Mouse (Mus musculus) ES-E14 (cell line): Measurements from ENCODE around the gene Fcrlb. TPM values are rescaled to one million over a fixed set of nuclear protein-coding genes. Genes with fewer than 3 reads are reported as not detected.

Source experiments
- DNase-seq: peaks from one replicate; pipeline ENCODE4 v3.0.0-alpha.2; 2013; ENCODE audit warnings: low read depth, low spot score
- H3K27ac ChIP-seq: 2 replicates; pipeline ENCODE4 v1.5.1; 2012; ENCODE audit warnings: low read depth, mild to moderate bottlenecking, low read length, moderate library complexity, mixed read lengths; ENCODE audit not compliant: poor library complexity, insufficient read depth, severe bottlenecking
- H3K36me3 ChIP-seq: 2 replicates; pipeline ENCODE4 v1.6.1; 2012; ENCODE audit warnings: mild to moderate bottlenecking, low read length, moderate library complexity, mixed read lengths; ENCODE audit not compliant: control insufficient read depth, poor library complexity, insufficient read depth, severe bottlenecking
- H3K4me1 ChIP-seq, 2 experiments: fragments of 150-350 bp in 1 of 2; sonication (generic) in 1 of 2; 2 replicates each; pipeline ENCODE4 v1.6.1; 2012; ENCODE audit warnings: low read length in 2 of 2, mild to moderate bottlenecking in 1 of 2, mixed read lengths in 1 of 2; ENCODE audit not compliant: control insufficient read depth in 2 of 2, insufficient read depth in 2 of 2, poor library complexity in 1 of 2
- H3K4me3 ChIP-seq, 2 experiments: fragments of 150-350 bp in 1 of 2; sonication (generic) in 1 of 2; 2 replicates each; pipeline ENCODE4 v1.5.1; 2012; ENCODE audit warnings: low read length in 2 of 2, low read depth in 1 of 2, mild to moderate bottlenecking in 1 of 2, mixed read lengths in 1 of 2; ENCODE audit not compliant: insufficient read depth in 1 of 2, poor library complexity in 1 of 2, severe bottlenecking in 1 of 2
- H3K9ac ChIP-seq: 2 replicates; pipeline ENCODE4 v1.6.1; 2012; ENCODE audit warnings: low read depth, mild to moderate bottlenecking, low read length, mixed read lengths; ENCODE audit not compliant: poor library complexity, insufficient read depth, severe bottlenecking
- H3K9me3 ChIP-seq: fragments of 150-350 bp; sonication (generic); 2 replicates; pipeline ENCODE4 v1.6.1; 2012; ENCODE audit warnings: low read depth, mild to moderate bottlenecking, low read length; ENCODE audit not compliant: control insufficient read depth, insufficient read depth
- CHD2 ChIP-seq: IDR thresholded peaks from 2 replicates; pipeline ENCODE4 v1.6.1; 2014; ENCODE audit warnings: mild to moderate bottlenecking, low read depth, low read length, inconsistent platforms
- HCFC1 ChIP-seq: IDR thresholded peaks from 2 replicates; pipeline ENCODE4 v1.6.1; 2012; ENCODE audit warnings: low read length, inconsistent platforms, borderline replicate concordance; ENCODE audit not compliant: insufficient read depth
- MAFK ChIP-seq: IDR thresholded peaks from 2 replicates; pipeline ENCODE4 v1.6.1; 2014; ENCODE audit warnings: mild to moderate bottlenecking, low read depth, low read length, inconsistent platforms; ENCODE audit not compliant: insufficient read depth
- ZC3H11A ChIP-seq: IDR thresholded peaks from 2 replicates; pipeline ENCODE4 v1.6.1; 2012; ENCODE audit warnings: low read depth, mild to moderate bottlenecking, inconsistent platforms, low read length, borderline replicate concordance
- ZNF384 ChIP-seq: IDR thresholded peaks from 2 replicates; pipeline ENCODE4 v1.6.1; 2012; ENCODE audit warnings: low read depth, low read length, inconsistent platforms
- in situ Hi-C, 2 experiments: fragments of 600-800 bp; cut with MboI; formaldehyde crosslinking; loops; one replicate each; pipeline ENCODE4 v1.15.1; 2025; ENCODE audit warnings: low sequenced_read_pairs in 2 of 2, inconsistent platforms in 1 of 2; ENCODE audit not compliant: unreplicated experiment in 2 of 2
- total RNA-seq: library from RNA; depleted of rRNA; stranded (reverse); fragments of 300-350 nt; gene quantifications from 2 replicates; pipeline ENCODE4 v1.2.3, GENCODE M21; 2012

Gene Fcrlb
- total RNA-seq, 1 experiment = not detected

DNA sequence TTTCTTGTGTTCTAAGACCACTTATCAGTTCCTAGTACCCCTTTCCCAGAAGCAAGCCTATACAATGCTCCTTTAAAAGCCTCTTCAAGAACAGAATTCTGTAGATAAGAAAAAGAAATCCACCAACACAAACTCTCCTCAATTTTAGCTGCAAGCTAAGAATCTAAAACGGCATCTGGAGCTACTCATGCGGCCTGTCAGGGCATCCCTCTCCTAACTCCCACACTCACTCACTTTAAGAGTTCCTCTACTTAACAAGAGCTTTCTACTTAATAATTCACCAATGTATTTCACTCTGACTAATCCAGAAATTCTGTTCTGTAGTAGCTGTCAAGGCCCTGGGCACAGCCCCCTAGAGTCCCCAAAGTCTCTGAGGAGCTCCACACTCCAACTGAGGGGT, 21.1 kb downstream of the Fcrlb start:
- TF ChIP-seq ZNF384 = no peak
- TF ChIP-seq HCFC1 = no peak
- TF ChIP-seq CHD2 = no peak
- TF ChIP-seq ZC3H11A = no peak
- TF ChIP-seq MAFK = no peak
- Histone ChIP-seq H3K27ac (peak overlapping the region; percentile 72; the same call in 1 of the 2 replicates), H3K36me3 (no peaks in the 10 kb centered on the region), H3K4me3 (no peak overlapping the region), H3K9me3 (no peaks in the 10 kb centered on the region), H3K4me1 (peaks cover 3 to 14% of the 10 kb centered on the region in 2 experiments; a peak in 3 of 4 replicates), H3K9ac (no peak overlapping the region)
- DNase-seq = no peak
- in situ Hi-C loops = loop anchor here (25.0 kb wide), 2 partner anchors 96 to 346 kb away; partner anchors contain the start of genes Apoa2 (in 1 of the 2), Fcer1g (in 1 of the 2) and Fcgr2b (in 1 of the 2)

- in situ Hi-C loops = loop anchor here (25.0 kb wide), 2 partner anchors 98 to 348 kb away; partner anchors contain the start of genes Apoa2 (in 1 of the 2), Fcer1g (in 1 of the 2) and Fcgr2b (in 1 of the 2)
- Histone ChIP-seq H3K4me3 (no peak overlapping the region; a peak in 1 of 4 replicates), H3K36me3 (no peaks in the 10 kb centered on the region), H3K4me1 (peaks cover 5 to 12% of the 10 kb centered on the region in 2 experiments; a peak in 3 of 4 replicates), H3K9me3 (no peaks in the 10 kb centered on the region), H3K9ac (no peak overlapping the region; the same call in 1 of the 2 replicates), H3K27ac (peak overlapping the region; percentile 69; the same call in 1 of the 2 replicates)
- TF ChIP-seq ZNF384 (no peak), HCFC1 (no peak), CHD2 (no peak; the same call in 1 of the 2 replicates), ZC3H11A (no peak), MAFK (no peak)
- DNase-seq = peak; percentile 51
Observed at GRCm38 (mm10) chr1:170889310-170889709, 23.4 kb downstream of the Fcrlb start.

DNA sequence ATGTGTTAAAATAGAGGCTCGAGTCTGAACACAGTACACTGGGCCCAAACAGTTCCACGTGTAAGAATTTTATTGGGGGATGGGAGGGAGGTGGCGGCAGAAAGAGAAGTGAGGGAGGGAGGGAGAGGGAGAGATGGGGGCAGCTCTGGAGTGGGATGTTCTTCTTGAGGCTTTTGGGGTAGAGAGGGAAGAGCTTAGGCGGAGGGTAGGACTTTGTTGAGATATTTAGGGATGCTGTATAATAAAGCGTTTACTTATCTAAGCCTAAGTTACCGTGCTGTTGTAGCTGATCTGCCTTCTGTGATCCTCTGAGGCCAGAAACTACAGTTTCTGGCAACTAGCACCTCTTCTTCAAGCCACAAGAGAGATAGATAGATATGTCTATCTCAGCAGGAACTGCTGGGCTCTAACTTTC, 26.7 kb downstream of the Fcrlb start:
- H3K4me1 ChIP-seq = peaks cover 7 to 8% of the 10 kb centered on the region in 2 experiments
- no peak overlapping the region for H3K9ac ChIP-seq
- no peaks in the 10 kb centered on the region for H3K9me3 ChIP-seq
- in situ Hi-C loops = loop anchor here (25.0 kb wide), 2 partner anchors 101 to 351 kb away; partner anchors contain the start of genes Apoa2 (in 1 of the 2), Fcer1g (in 1 of the 2) and Fcgr2b (in 1 of the 2)
- no peak overlapping the region for H3K27ac ChIP-seq
- no peak overlapping the region for H3K4me3 ChIP-seq
- DNase-seq = no peak
- no peak for TF ChIP-seq MAFK
- TF ChIP-seq CHD2 = no peak
- TF ChIP-seq HCFC1 = no peak
- no peaks in the 10 kb centered on the region for H3K36me3 ChIP-seq

DNA sequence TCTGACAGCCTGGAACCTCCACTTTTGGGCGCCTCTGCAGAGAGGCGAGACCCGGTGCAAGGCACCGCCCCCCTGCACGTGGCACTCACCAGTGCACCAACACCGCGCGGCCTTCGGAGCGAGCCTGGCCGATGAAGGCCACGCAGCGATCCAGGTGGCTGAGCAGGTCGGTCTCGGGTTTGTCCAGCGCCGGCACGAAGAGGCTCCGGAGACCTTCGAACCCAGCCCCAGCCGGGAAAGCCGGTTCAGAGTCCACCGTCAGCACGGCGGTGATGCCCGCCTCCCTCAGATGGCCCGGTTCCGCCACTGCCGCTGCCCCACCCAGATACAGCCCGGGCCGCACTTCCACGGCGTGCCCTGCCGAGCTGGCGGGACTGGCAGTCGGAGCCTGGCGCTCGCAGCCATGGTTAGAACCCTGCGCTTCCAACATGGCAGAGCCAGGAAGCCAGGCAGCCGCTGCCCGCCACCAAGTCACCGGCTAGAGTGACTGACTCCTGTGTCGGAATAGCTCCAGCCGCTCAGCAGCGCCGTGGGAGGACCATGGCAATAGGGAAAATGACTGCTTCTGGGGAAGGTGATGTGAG, 27.7 kb downstream of the Fcrlb start, which contains the start of the genes Gm26620 and Dusp12:
TSS of gene Gm26620 (plus strand) at position 88 of the 584 bp plus-strand sequence.
TSS of gene Dusp12 (minus strand) at position 563 of the 584 bp plus-strand sequence.
- Histone ChIP-seq H3K36me3 (peaks cover 2% of the 10 kb centered on the region), H3K9ac (peak within 1 kb of the TSS; percentile 96), H3K4me3 (peak within 1 kb of the TSS; percentile 95 to 98), H3K4me1 (peaks cover 3 to 4% of the 10 kb centered on the region in 2 experiments; a peak in 3 of 4 replicates), H3K9me3 (no peaks in the 10 kb centered on the region), H3K27ac (peak within 1 kb of the TSS; percentile 45; the same call in 1 of the 2 replicates)
- TF ChIP-seq CHD2 = no peak
- 0 out of 2 replicates have a peak, but pooled peaks have one; percentile 39 for TF ChIP-seq HCFC1
- in situ Hi-C loops = loop anchor here (25.0 kb wide), 2 partner anchors 102 to 352 kb away; partner anchors contain the start of genes Apoa2 (in 1 of the 2), Fcer1g (in 1 of the 2) and Fcgr2b (in 1 of the 2)
- DNase-seq = peak; percentile 80
